Mouse (Mus musculus) gastrocnemius, postnatal 4 days (tissue): ENCODE data around the gene Ntsr2. TPM values are rescaled to one million over a fixed set of nuclear protein-coding genes. Genes with fewer than 3 reads are reported as not detected.
"Not testable (repeated sequence)": the region's sequence is repeated elsewhere in the genome, so short reads cannot be mapped to it uniquely, and the experiment has no call there.

Source experiments
- DNase-seq, 2 experiments: peaks; one replicate each; pipeline ENCODE4 v3.0.0; 2021 to 2022; ENCODE audit warnings: low spot score in 2 of 2, mixed read lengths in 2 of 2
- total RNA-seq, 2 experiments: library from RNA; stranded (reverse); gene quantifications; 2 replicates each; pipeline ENCODE4 v1.2.3; 2021

Ntsr2 gene
- total RNA-seq, 2 experiments from 2014 or later, result 0.83 to 1.2 TPM

DNA sequence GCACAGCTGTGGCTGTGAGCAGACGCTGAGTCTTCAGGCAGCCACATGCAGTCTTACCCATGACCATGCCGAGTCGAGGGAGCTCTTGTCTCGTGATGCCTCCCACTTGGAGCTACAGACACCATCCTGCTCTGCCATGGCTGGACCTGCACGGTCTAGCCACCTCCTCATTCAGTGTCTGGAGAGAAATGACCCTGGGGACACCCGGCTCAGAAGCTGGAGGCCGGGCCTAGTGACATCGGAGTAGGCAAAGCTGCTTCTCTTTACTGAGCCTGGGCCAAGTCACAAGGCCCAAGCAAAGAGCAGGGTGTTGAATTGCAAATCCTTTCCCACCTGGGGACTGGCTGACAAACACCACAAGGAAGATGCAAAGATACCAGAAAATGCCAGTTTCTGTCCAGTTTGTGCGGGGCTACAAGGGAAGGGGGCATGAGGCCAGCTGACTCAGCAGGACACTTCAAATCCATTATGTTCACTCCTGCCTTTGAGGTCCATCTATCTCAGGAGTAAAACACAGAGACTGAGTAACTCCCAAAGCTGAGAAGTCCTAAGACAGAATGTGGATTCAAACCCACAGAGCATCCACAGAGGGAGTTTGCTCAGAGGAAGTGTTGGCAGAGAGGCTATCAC, 6.3 kb upstream of the Ntsr2 start:
- DNase-seq, result no peak

GRCm38 (mm10) chr12:16648273-16648672, 4.9 kb upstream of the Ntsr2 start:
- DNase-seq, result no peak

DNA sequence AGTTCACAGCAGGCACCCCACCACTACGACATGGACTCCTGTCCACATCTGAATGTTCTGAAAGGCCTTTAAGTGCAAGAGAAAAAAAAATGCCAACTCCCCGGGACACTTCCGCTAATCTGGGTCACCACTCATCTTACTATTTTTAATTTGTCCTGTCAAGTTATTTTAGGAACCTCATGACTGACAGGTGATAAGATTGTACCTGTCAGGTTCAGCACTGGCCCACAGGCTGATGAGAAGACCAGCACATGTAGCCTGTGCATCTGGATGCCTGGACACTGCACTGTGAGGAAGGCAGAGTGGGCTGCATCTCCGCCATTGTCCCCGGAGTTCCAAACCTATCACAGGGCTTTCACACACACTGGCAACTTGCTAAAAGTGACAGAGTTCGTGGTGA, 3.4 kb upstream of the Ntsr2 start:
- no peak for DNase-seq

GRCm38 (mm10) chr12:16655604-16656003, 2.4 kb downstream of the Ntsr2 start:
- no peak for DNase-seq

DNA sequence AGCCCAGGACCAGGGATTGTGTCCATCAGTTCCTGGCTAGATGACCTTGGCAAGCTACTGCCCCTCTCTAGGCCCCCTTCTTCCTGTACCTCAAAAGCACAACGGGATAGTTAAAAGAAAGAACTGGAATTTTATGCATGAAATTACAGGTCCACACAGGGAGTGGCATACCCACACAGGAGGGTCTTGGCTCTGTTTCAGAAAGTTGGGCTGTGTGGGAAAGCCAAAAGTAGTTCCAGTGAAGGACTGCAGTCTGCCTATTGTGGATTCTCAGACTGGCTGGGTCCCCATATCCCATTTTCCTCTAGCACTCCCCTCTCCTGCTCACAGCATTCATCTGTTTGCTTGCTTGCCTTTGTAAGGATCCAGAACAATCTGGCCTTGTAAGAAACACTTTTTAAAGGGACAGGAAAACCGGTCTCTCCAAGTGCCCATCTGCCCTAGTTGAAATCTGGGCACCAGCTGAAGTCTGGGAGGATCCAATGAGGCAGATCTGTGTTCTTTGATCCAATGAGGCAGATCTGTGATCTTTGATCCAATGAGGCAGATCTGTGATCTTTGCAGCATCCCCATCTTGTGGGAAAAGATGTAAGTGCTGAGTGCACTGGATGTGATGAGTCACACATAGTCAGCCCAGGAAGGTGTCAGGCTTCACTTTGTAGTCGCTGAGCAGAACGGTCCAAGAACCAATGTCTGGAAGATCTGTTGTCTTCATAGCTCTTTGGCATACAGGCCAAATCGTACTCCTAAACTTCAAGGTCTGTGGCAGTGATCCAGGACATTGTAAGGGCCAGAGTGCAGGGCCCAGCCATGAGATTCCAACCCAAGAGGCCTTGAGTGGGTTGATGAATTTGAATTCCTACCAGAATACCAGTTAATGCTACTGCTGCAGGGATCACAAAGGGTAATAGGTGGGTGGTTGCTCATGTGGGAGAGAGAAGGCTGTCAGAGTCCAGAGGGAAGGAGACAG, 4.0 kb downstream of the Ntsr2 start:
- DNase-seq, result no peak

GRCm38 (mm10) chr12:16661459-16661858, 8.3 kb downstream of the Ntsr2 start:
- DNase-seq, result no peak

DNA sequence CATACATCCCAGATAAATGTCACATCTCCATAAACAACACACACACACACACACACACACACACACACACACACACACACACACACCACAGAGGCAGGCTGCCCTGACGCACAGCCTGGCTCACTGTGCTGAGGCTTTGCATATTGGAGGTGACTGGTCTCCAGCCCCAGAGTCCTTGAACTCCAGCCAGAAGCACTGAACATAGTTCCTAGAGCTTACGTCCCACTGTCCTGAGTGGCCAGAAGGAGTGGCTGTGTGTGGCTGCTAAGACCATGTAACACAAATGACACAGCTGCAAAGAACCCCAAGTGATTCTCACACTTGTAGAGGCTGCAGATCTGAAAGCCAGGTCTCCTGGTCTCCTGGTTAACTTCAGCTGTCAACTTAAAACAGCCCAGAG, 8.8 kb downstream of the Ntsr2 start:
- DNase-seq, result no peak

GRCm38 (mm10) chr12:16662955-16663585, 9.9 kb downstream of the Ntsr2 start:
- no peak for DNase-seq

DNA sequence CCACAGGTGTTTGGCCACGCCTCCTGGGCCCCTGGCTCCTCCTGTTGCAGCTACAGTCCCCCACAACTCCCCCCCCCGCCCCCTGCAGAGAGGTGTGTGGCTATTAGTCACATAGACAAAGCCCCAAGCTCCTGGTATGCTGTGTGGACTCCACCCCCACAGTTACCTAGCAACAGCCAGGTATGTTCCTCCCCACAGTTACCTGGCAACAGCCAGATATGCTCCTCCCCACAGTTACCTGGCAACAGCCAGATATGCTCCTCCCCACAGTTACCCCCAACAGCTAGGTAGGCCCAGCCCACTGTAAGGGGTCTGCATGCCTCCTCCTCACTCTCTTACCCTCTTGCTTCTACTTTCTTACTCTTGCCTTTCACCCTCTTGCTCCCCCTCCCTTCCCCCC, 11.8 kb downstream of the Ntsr2 start:
- DNase-seq, result no peak

DNA sequence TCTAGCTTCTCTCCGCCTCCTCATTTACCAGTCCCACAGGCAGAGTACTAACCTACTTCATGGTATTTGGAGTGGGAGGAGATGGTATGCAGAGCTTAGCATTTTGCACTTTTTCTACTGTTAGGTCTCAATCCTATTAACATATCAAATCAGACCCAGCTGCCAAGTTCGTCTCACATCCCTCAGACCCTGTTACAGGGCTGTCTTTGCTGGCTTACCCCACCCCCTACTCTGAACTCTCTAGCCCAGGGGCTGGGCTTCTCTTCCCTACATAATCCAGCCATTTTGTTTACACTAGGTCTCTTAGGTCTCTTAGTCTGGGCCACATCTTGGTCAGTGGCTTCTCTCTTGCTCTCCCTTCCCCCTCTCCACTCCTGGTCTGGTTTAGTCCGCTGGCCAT, 16.0 kb downstream of the Ntsr2 start:
- DNase-seq, result no peak

GRCm38 (mm10) chr12:16672246-16672645, 19.1 kb downstream of the Ntsr2 start:
- no peak for DNase-seq

GRCm38 (mm10) chr12:16690631-16691030, 37.4 kb downstream of the Ntsr2 start:
- DNase-seq, result no peak

GRCm38 (mm10) chr12:16694783-16695182, 41.6 kb downstream of the Ntsr2 start:
- no peak for DNase-seq

- not testable (repeated sequence) for DNase-seq
These were observed 42.1 kb downstream of the Ntsr2 start for GRCm38 (mm10) chr12:16695252-16695651.

GRCm38 (mm10) chr12:16696146-16696545, 43.0 kb downstream of the Ntsr2 start:
- no peak for DNase-seq

- no peak for DNase-seq
These were observed 45.5 kb downstream of the Ntsr2 start for GRCm38 (mm10) chr12:16698691-16699090.

Other genes starting within 250 kb of the Ntsr2 start
- gene Lpin1, start 42.4 kb upstream of the Ntsr2 start, total RNA-seq, result 10 to 100 TPM; 24.8 to 27.1 TPM
- under 1 TPM; 0.39 to 0.98 TPM for gene Greb1, start 147.5 kb downstream of the Ntsr2 start, total RNA-seq
- gene E2f6, start 157.6 kb downstream of the Ntsr2 start, total RNA-seq, result 10 to 100 TPM; 53.1 to 57.7 TPM
- gene Rock2, start 241.5 kb downstream of the Ntsr2 start, total RNA-seq, result 100 to 1,000 TPM; 122 to 125 TPM